Mouse (Mus musculus) hindbrain, postnatal 0 days (tissue): Measurements from ENCODE around the gene Abcb11. TPM values are rescaled to one million over a fixed set of nuclear protein-coding genes. Genes with fewer than 3 reads are reported as not detected.

Experiments
- ATAC-seq: fragments of 200-750 bp; cut with Nextera tagmentation; 2 replicates; pipeline ENCODE4 v1.8.0; 2017; ENCODE audit warnings: mild to moderate bottlenecking, moderate TSS enrichment, moderate library complexity
- DNase-seq: peaks from one replicate; pipeline ENCODE4 v3.0.0-alpha.2; 2015; ENCODE audit warnings: low spot score
- H3K27ac ChIP-seq: fragments of 300-500 bp; sonication (generic); 2 replicates; pipeline ENCODE4 v1.5.1; 2014; ENCODE audit warnings: mild to moderate bottlenecking
- H3K27me3 ChIP-seq: fragments of 300-500 bp; sonication (generic); 2 replicates; pipeline ENCODE4 v1.6.1; 2014; ENCODE audit warnings: low read length, mixed read lengths; ENCODE audit not compliant: insufficient read depth
- H3K36me3 ChIP-seq: fragments of 300-500 bp; sonication (generic); 2 replicates; pipeline ENCODE4 v1.6.1; 2014; ENCODE audit warnings: low read length, mixed read lengths; ENCODE audit not compliant: insufficient read depth
- H3K4me1 ChIP-seq: fragments of 300-500 bp; sonication (generic); 2 replicates; pipeline ENCODE4 v1.6.1; 2014; ENCODE audit warnings: antibody characterized with exemption, low read length, mixed read lengths; ENCODE audit not compliant: insufficient read depth
- H3K4me2 ChIP-seq: fragments of 300-500 bp; sonication (generic); 2 replicates; pipeline ENCODE4 v1.6.1; 2014; ENCODE audit warnings: low read depth, mild to moderate bottlenecking, low read length, moderate library complexity, mixed read lengths
- H3K4me3 ChIP-seq: fragments of 300-500 bp; sonication (generic); 2 replicates; pipeline ENCODE4 v1.5.1; 2014; ENCODE audit warnings: low read length
- H3K9ac ChIP-seq: fragments of 300-500 bp; sonication (generic); replicated peaks from 2 replicates; pipeline ENCODE4 v1.6.1; 2014; ENCODE audit warnings: mild to moderate bottlenecking, low read length, moderate library complexity, mixed read lengths
- H3K9me3 ChIP-seq: fragments of 300-500 bp; sonication (generic); 2 replicates; pipeline ENCODE4 v1.6.1; 2016; ENCODE audit warnings: low read length, mixed read lengths
- CTCF ChIP-seq: IDR thresholded peaks from 2 replicates; pipeline ENCODE4 v1.5.1; 2016; ENCODE audit warnings: antibody characterized with exemption, control low read depth, low read depth
- WGBS: fragments of 180-500 bp; shearing (Covaris S2); extraction: QIAGEN DNeasy Blood & Tissue Kit; methylation state at CpG from one replicate; pipeline ENCODE4 v1.1.7; 2014; 5-methylcytosine and 5-hydroxymethylcytosine counted together
- polyA plus RNA-seq: library from polyadenylated mRNA; unstranded; fragments of >200 nt; fragmentation: Nextera tagmentation; extraction: Ambion mirVana; gene quantifications from 2 replicates; pipeline ENCODE4 v1.2.1, GENCODE M21; 2015
- total RNA-seq: library from RNA; depleted of rRNA; stranded (reverse); fragments of >200 nt; gene quantifications from 2 replicates; pipeline ENCODE4 v1.2.3, GENCODE M21; 2014

Gene Abcb11
- total and polyA plus RNA-seq, 2 experiments from 2014 or later, result 0.10 TPM; not detected in 1

- no peak for TF ChIP-seq CTCF
- no peak overlapping the region for H3K27ac ChIP-seq
- WGBS, result 29% methylated on average over 5 of the region's 5 CpGs
- H3K4me2 ChIP-seq, result no peak overlapping the region
- no peak overlapping the region for H3K4me3 ChIP-seq
- H3K36me3 ChIP-seq, result no peaks in the 10 kb centered on the region
- no peak overlapping the region for H3K9ac ChIP-seq
- no peaks in the 10 kb centered on the region for H3K4me1 ChIP-seq
- DNase-seq (no peak), ATAC-seq (no peak)
- no peaks in the 10 kb centered on the region for H3K27me3 ChIP-seq
- H3K9me3 ChIP-seq, result no peaks in the 10 kb centered on the region
These were observed 107.3 kb downstream of the Abcb11 start for GRCm38 (mm10) chr2:69234976-69235678.

- no peaks in the 10 kb centered on the region for H3K4me1 ChIP-seq
- DNase-seq (no peak), ATAC-seq (no peak)
- H3K9ac ChIP-seq, result no peak overlapping the region
- no peaks in the 10 kb centered on the region for H3K27me3 ChIP-seq
- H3K4me3 ChIP-seq, result no peak overlapping the region
- H3K36me3 ChIP-seq, result no peaks in the 10 kb centered on the region
- no peaks in the 10 kb centered on the region for H3K9me3 ChIP-seq
- no peak overlapping the region for H3K4me2 ChIP-seq
- no peak overlapping the region for H3K27ac ChIP-seq
- TF ChIP-seq CTCF, result no peak
These were observed 110.3 kb downstream of the Abcb11 start for GRCm38 (mm10) chr2:69232101-69232500.

- TF ChIP-seq CTCF, result no peak
- H3K27me3 ChIP-seq, result no peaks in the 10 kb centered on the region
These were observed 112.3 kb downstream of the Abcb11 start for GRCm38 (mm10) chr2:69230137-69230536.

GRCm38 (mm10) chr2:69228635-69229034 lies 113.8 kb downstream of the Abcb11 start:
- Histone ChIP-seq H3K27ac (no peak overlapping the region), H3K4me2 (no peak overlapping the region), H3K4me1 (no peaks in the 10 kb centered on the region), H3K36me3 (no peaks in the 10 kb centered on the region), H3K4me3 (no peak overlapping the region), H3K27me3 (no peaks in the 10 kb centered on the region), H3K9ac (no peak overlapping the region), H3K9me3 (no peaks in the 10 kb centered on the region)
- ATAC-seq, result no peak
- WGBS, result 60% methylated on average over 6 of the region's 6 CpGs
- peak; percentile 13 for DNase-seq
- no peak for TF ChIP-seq CTCF

More at GRCm38 (mm10) chr2:69230137-69230536, 112.3 kb downstream of the Abcb11 start:
- no peaks in the 10 kb centered on the region for H3K36me3 ChIP-seq
- H3K4me3 ChIP-seq, result no peak overlapping the region
- H3K9ac ChIP-seq, result no peak overlapping the region
- H3K4me1 ChIP-seq, result no peaks in the 10 kb centered on the region
- ATAC-seq, result no peak
- no peak overlapping the region for H3K27ac ChIP-seq
- no peaks in the 10 kb centered on the region for H3K9me3 ChIP-seq
- DNase-seq, result no peak
- no peak overlapping the region for H3K4me2 ChIP-seq
- WGBS, result 84% methylated on average over 2 of the region's 2 CpGs

- Histone ChIP-seq H3K4me2 (no peak overlapping the region), H3K4me1 (no peaks in the 10 kb centered on the region), H3K27me3 (no peaks in the 10 kb centered on the region), H3K9me3 (no peaks in the 10 kb centered on the region), H3K36me3 (no peaks in the 10 kb centered on the region), H3K27ac (no peak overlapping the region), H3K4me3 (no peak overlapping the region), H3K9ac (no peak overlapping the region)
- DNase-seq (no peak), ATAC-seq (no peak)
- WGBS, result 87% methylated on average over 9 of the region's 9 CpGs
- no peak for TF ChIP-seq CTCF
These were observed 115.5 kb downstream of the Abcb11 start for GRCm38 (mm10) chr2:69226876-69227275.

GRCm38 (mm10) chr2:69224724-69225123 lies 117.7 kb downstream of the Abcb11 start:
- H3K27ac ChIP-seq, result no peak overlapping the region
- no peaks in the 10 kb centered on the region for H3K4me1 ChIP-seq
- H3K4me3 ChIP-seq, result no peak overlapping the region
- ATAC-seq, result no peak
- no peaks in the 10 kb centered on the region for H3K27me3 ChIP-seq
- no peaks in the 10 kb centered on the region for H3K9me3 ChIP-seq
- H3K9ac ChIP-seq, result no peak overlapping the region
- no peak for TF ChIP-seq CTCF
- H3K4me2 ChIP-seq, result no peak overlapping the region
- WGBS, result 61% methylated on average over 2 of the region's 2 CpGs
- no peaks in the 10 kb centered on the region for H3K36me3 ChIP-seq
- no peak for DNase-seq

GRCm38 (mm10) chr2:69222815-69223214 lies 119.6 kb downstream of the Abcb11 start:
- no peak for TF ChIP-seq CTCF
- Histone ChIP-seq H3K27me3 (no peaks in the 10 kb centered on the region), H3K4me3 (no peak overlapping the region), H3K36me3 (no peaks in the 10 kb centered on the region), H3K27ac (no peak overlapping the region), H3K4me1 (no peaks in the 10 kb centered on the region), H3K4me2 (no peak overlapping the region), H3K9me3 (no peaks in the 10 kb centered on the region), H3K9ac (no peak overlapping the region)
- no peak for ATAC-seq
- WGBS, result 60% methylated on average over 10 of the region's 10 CpGs
- DNase-seq, result no peak
